Mouse (Mus musculus) bone marrow, adult 2 months (tissue): ENCODE results near the gene Gm45837.

Experiments used
- CTCF ChIP-seq: fragments of 200-500 bp; IDR thresholded peaks from 2 replicates; pipeline ENCODE4 v1.5.1; 2011; ENCODE audit warnings: low read length, control low read depth; ENCODE audit not compliant: control insufficient read depth, insufficient read depth
- POLR2A ChIP-seq: fragments of 200-500 bp; IDR thresholded peaks from 2 replicates; pipeline ENCODE4 v1.6.1; 2011; ENCODE audit warnings: low read depth, mild to moderate bottlenecking, control low read depth, low read length, borderline replicate concordance; ENCODE audit not compliant: control insufficient read depth

GRCm38 (mm10) chr7:101422069-101422468, 11.4 kb downstream of the Gm45837 start:
- TF ChIP-seq CTCF (no peak), POLR2A (no peak)
